Mouse (Mus musculus) heart, adult 2 months (tissue): ENCODE data around the gene Gm21409. TPM values are rescaled to one million over a fixed set of nuclear protein-coding genes. Genes with fewer than 3 reads are reported as not detected.
"Not testable (repeated sequence)": the region's sequence is repeated elsewhere in the genome, so short reads cannot be mapped to it uniquely, and the experiment has no call there.

Experiments used
- DNase-seq, 2 experiments: peaks; one replicate each; pipeline ENCODE4 v3.0.0; 2021
- H3K27ac ChIP-seq: fragments of 200-600 bp; 2 replicates; pipeline ENCODE4 v1.8.1; 2022
- H3K27me3 ChIP-seq: fragments of 200-500 bp; 2 replicates; pipeline ENCODE4 v1.6.1; 2012; ENCODE audit warnings: mild to moderate bottlenecking, low read length, inconsistent platforms, mixed read lengths; ENCODE audit not compliant: control insufficient read depth, insufficient read depth
- H3K36me3 ChIP-seq: fragments of 200-500 bp; 2 replicates; pipeline ENCODE4 v1.6.1; 2012; ENCODE audit warnings: low read length, inconsistent platforms; ENCODE audit not compliant: control insufficient read depth, insufficient read depth
- H3K4me1 ChIP-seq: fragments of 200-500 bp; 2 replicates; pipeline ENCODE4 v1.6.1; 2011; ENCODE audit warnings: low read length; ENCODE audit not compliant: control insufficient read depth, insufficient read depth
- H3K4me3 ChIP-seq: fragments of 200-600 bp; 2 replicates; pipeline ENCODE4 v1.8.1; 2022
- H3K79me2 ChIP-seq: fragments of 200-500 bp; replicated peaks from 2 replicates; pipeline ENCODE4 v1.6.1; 2012; ENCODE audit warnings: mild to moderate bottlenecking, inconsistent platforms, low read length, moderate library complexity, mixed read lengths; ENCODE audit not compliant: control insufficient read depth, insufficient read depth
- H3K9ac ChIP-seq: fragments of 200-500 bp; 2 replicates; pipeline ENCODE4 v1.6.1; 2012; ENCODE audit warnings: low read depth, mild to moderate bottlenecking, control low read depth, inconsistent platforms, low read length, mixed read lengths
- WGBS: fragments of 180-500 bp; shearing (Covaris S2); methylation state at CpG from one replicate; pipeline ENCODE4 v1.1.7; 2018; 5-methylcytosine and 5-hydroxymethylcytosine counted together
- intact Hi-C: fragments of 180-260 bp; cut with DNase I; formaldehyde crosslinking; loops from one replicate; pipeline ENCODE4 v1.15.1; 2025
- long read RNA-seq: library from polyadenylated mRNA; stranded (forward); transcript quantifications from one replicate; pipeline ENCODE4 v2.0.0, GENCODE M21; 2021
- polyA plus RNA-seq: library from polyadenylated mRNA; depleted of rRNA; stranded (reverse); fragments of >200 nt; gene quantifications from 2 replicates; pipeline ENCODE4 v1.2.3, GENCODE M21; 2012; rRNA removed
- total RNA-seq, 2 experiments: library from RNA; stranded (reverse); gene quantifications; 2 replicates each; pipeline ENCODE4 v1.2.3; 2021

Gm21409 gene
- total RNA-seq (not detected), polyA plus RNA-seq (not detected in 2 replicates)
- long read RNA-seq, result 0 reads

- H3K4me1 ChIP-seq, H3K9ac ChIP-seq, intact Hi-C loops, H3K27ac ChIP-seq, DNase-seq, H3K27me3 ChIP-seq, H3K36me3 ChIP-seq, H3K4me3 ChIP-seq, H3K79me2 ChIP-seq: not testable (repeated sequence)
- no CpG with 5 or more reads among the region's 6 CpGs for WGBS
Observed at GRCm38 (mm10) chrY:84746385-84746784, at the start of gene Gm21409. Gene Gm21409, plus strand, starts transcription at chrY:84746685.

Other genes starting within 250 kb of the Gm21409 start
- not detected for gene Gm21394, start 181.8 kb upstream of the Gm21409 start, total RNA-seq
- gene Gm21394, start 181.8 kb upstream of the Gm21409 start, polyA plus RNA-seq, result not detected in 2 replicates